Mouse (Mus musculus) gastrocnemius, adult 8-10 months (tissue): ENCODE measurements at regions not wholly inside any gene's neighbourhood (a gene's known extent, or its start where the extent isn't known, plus 50 kb on each side); places are given as distances from the start of the nearest gene placed in this dataset.

Source experiments
- DNase-seq, 2 experiments: peaks; one replicate each; pipeline ENCODE4 v3.0.0; 2022; ENCODE audit warnings: low spot score in 2 of 2

DNA sequence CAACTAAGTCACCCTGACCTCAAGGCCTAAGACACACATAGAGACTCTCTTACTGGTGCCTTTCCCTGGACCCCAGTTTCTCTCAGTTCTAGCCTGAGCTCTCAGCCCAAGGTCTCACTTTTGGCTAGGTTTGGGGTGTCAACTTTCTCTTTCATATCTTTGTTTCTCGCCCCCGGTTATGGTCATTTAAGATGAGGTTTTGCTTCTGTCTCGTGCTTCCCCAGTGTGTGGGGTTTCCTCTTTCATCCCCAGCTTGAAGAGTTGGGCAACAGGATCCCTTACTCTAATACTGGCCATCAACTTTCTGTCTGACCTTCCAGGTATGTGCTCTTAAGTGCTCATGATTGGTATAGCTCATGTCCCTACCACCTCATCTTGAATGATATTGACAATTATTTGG lies 67.5 kb downstream of the Lmo4 start:
- no peak for DNase-seq

- DNase-seq: no peak
Measured at GRCm38 (mm10) chr3:144136432-144136831, 68.6 kb downstream of the Lmo4 start.

DNA sequence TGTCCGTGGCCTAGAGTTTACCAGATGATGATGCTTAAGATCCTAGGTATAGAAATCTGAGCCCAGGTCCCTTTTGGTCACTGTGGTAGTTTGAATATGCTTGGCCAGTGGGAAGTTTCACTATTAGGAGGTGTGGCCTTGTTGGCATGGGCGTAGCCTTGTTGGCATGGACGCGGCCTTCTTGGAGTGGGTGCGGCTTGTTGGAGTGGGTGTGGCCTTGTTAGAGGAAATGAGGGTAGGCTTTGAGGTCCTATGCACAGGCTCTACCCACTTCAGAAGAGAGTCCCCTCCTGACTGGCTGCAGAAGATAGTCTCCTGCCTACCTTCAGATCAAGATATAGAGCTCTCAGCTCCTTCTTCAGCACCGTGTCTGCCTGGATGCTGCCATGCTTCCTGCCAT lies 69.4 kb downstream of the Lmo4 start:
- no peak for DNase-seq

- no peak for DNase-seq
Measured at GRCm38 (mm10) chr3:144128042-144128441, 77.0 kb downstream of the Lmo4 start.

DNA sequence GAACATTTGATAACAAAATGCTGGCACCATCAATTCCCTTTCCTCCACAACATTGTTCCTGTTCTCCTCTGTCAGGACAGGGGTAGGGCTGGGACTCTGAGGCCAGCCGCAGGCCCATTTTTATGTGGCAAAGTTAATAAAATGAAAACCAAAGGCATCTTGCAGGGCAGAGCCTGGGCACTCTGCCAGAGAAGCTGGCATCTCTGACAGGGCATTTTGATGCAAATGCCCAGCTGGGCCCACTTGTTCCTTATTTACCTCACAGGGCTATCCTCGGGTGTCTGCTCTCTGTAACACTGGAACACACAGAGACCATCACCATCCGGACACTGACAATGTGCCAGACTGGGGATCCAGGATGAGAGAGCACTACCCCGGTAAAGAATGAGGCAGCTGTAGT lies 80.7 kb downstream of the Lmo4 start:
- no peak for DNase-seq

- no peak for DNase-seq
Measured at GRCm38 (mm10) chr3:144123361-144124072, 81.5 kb downstream of the Lmo4 start.

GRCm38 (mm10) chr3:144119076-144119475 lies 85.9 kb downstream of the Lmo4 start:
- DNase-seq: no peak

- no peak for DNase-seq
Measured at GRCm38 (mm10) chr3:144113672-144114645, 91.1 kb downstream of the Lmo4 start.

DNA sequence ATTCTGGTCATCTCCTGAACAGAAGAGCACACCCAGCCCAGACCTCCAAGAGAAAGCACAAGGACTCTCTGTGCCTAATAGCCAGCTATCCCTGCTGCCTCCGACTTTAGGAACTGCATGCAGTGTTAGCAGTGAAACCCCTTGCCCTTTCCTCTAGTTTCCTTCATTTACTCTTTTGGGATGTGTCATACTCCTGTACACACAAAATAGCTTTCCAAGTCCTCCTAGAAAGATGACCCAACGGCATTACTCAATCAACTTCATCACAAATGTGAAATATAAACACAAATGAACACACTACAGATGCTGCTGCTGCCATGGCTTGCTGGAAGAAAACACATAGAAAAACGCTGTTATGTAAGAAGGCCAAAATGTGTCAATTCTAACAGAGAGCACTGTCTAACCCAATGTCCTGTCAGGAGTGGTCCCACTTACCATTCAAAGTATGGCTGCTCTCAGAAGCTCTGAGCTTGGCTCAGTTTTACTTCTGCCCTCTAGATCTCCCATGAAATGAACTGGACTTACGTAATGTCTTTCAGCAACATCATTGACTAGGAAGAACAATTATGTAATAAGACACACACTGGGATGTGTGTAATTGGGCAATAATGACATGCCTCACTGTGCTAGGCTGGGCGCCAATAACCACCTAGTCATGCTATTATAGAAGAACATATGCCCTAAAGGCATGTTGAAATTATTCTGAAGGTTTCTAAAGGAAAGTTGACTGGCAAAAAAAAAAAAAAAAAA lies 94.5 kb downstream of the Lmo4 start:
- DNase-seq: no peak

GRCm38 (mm10) chr3:144109769-144110168 lies 95.3 kb downstream of the Lmo4 start:
- DNase-seq: no peak

DNA sequence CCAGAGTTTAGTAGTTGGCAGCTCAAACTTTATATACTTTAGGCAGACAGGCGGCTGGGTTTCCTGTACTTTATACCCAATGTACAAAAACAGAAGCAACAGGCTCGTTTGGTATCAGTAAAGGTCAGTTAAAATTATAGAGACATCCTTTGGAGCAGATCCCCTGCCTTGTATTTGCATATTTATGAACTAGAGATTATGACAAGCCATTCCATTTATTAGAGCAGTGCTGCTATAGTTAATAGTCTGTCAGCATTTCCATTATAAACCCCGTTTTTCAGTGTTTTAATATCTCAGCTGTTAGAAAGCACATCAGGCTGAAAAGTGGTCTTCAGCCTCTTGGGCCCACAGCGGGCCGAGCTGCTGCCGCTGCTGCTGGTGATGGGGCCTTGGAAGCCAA lies 96.7 kb downstream of the Lmo4 start:
- DNase-seq: no peak

GRCm38 (mm10) chr3:144107664-144108063 lies 97.4 kb downstream of the Lmo4 start:
- no peak for DNase-seq

DNA sequence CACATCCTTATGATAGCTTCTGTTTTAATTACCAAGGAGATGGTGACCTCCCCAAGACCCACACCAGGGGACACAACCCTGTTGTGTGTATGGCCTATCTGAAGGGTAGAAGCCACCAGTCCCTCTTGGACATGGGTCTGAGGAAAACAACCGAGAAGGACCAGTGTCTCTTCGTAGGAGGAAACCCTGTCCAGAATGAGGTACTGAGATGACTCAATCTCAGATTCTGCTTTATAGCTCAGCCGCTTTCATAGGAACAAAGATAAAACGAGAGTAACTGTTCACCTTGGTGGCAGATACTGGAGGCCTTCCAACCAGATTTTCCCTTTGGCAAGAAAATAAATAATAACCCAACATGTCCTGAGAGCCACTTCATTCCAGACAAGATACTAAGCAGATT lies 100.7 kb downstream of the Lmo4 start:
- DNase-seq: no peak

DNA sequence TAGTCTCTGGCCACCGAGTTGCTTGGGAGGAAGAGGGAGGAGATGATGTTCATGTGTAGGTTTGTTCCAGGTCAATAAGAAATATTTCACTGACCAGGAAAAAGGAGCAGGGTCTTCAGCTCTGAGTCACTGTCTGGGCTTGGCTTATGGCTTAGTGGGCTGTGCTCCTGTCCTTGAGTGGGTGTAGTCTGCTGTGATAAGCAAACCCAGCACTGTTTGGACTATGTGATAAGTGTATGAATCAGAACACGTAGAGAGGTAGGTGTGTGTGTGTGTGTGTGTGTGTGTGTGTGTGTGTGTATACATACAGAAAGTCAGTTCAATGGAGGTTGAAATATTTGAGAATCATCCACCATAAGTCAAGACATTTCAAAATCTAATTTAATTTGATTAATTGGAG lies 105.6 kb downstream of the Lmo4 start:
- no peak for DNase-seq

DNA sequence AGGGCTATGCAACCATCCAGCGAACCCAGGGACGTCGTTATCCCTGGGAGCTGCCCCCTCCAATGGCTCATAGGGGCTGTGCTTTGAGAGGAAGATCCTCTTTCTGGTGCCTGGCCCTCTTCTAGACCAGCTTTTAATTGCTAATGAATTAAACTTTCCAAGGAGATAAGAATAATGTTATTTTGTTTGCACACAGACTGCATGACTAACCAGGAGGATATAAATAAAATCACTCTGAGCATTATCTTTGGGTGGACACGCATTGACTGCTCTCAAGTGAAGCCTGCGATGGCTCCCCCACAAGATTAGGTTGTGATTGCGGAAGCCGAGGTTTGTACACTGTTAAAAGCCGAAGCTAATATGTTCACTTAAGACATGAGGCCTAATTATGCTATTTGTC lies 106.3 kb downstream of the Lmo4 start:
- no peak for DNase-seq

DNA sequence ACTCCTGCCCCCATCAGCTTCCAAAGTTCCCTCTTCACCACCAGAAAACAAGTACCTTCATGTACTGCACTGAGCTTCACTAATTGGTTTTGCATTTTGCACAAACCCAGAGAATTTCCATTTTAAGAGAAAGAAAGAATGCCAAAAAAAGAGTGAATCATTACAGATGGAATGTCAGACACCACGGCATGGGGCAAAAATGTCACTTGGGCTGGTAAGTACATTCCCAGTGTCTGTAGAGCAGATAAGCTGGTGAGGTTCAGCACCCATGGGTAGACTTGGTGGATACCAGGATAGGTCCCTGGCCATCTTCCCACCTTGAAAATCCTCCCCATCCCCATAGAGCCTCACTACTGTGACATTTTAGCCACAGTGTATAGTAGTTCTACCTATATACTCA lies 113.8 kb downstream of the Lmo4 start:
- no peak for DNase-seq

DNA sequence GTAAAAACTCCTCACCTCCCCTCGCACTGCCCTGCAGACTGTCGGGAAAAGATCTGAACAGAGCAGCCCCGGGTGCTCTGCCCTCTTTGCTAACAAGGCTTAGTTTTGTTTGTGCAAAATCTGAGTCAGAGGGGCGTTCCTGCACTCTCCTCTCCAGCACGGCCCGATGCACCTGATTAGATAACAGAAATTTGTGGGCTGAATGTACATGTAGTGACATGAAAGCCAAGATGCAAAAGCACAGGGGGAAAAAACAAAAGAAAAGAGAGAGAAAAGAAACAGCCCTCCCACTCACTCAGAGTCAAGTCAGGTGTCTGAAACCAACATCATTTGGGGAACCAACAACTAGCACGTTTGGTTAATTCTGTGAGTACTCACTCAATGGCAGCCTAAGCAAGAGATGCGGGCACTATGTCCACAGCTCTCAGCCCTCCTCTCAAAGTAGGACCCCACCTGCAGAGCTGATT lies 115.2 kb downstream of the Lmo4 start:
- DNase-seq: no peak

- no peak for DNase-seq
Measured at GRCm38 (mm10) chr3:144088261-144088884, 116.6 kb downstream of the Lmo4 start.

- DNase-seq: no peak
Measured at GRCm38 (mm10) chr3:144087771-144088170, 117.2 kb downstream of the Lmo4 start.

GRCm38 (mm10) chr3:144086176-144086575 lies 118.8 kb downstream of the Lmo4 start:
- DNase-seq: no peak

DNA sequence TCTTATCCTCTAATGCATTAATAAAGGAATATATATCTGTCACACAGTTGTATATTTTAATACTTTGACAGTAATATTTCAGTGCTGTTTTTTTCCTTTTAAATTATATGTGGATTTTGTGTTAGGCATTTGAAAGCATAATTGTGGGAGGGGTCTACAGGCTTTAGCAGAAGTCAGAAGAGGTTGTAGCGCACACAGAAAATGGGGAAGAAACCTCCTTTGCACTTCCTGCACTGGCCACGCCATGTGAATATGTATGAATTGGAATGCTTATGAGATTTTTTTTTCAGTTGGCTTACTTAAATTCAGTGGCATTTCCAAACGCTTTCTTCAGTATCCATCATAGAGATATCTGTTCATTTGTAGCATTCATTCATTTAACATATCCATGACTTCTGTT lies 125.1 kb downstream of the Lmo4 start:
- no peak for DNase-seq
